Mouse (Mus musculus) kidney, adult 2 months (tissue): ENCODE measurements around the gene Cd68. TPM values are rescaled to one million over a fixed set of nuclear protein-coding genes. Genes with fewer than 3 reads are reported as not detected.

Experiments
- DNase-seq: peaks from one replicate; pipeline ENCODE4 v3.0.0; 2021
- H3K27ac ChIP-seq: fragments of 200-500 bp; 2 replicates; pipeline ENCODE4 v1.5.1; 2012; ENCODE audit warnings: low read depth, low read length, control low read depth, inconsistent platforms; ENCODE audit not compliant: insufficient read depth
- H3K27me3 ChIP-seq: fragments of 200-500 bp; replicated peaks from 2 replicates; pipeline ENCODE4 v1.6.1; 2012; ENCODE audit warnings: mild to moderate bottlenecking, moderate library complexity, low read length, inconsistent platforms; ENCODE audit not compliant: control insufficient read depth, insufficient read depth
- H3K36me3 ChIP-seq: fragments of 200-500 bp; 2 replicates; pipeline ENCODE4 v1.6.1; 2012; ENCODE audit warnings: mild to moderate bottlenecking, moderate library complexity, low read length, inconsistent platforms; ENCODE audit not compliant: control insufficient read depth, insufficient read depth
- H3K4me1 ChIP-seq: fragments of 200-500 bp; 2 replicates; pipeline ENCODE4 v1.6.1; 2011; ENCODE audit warnings: low read length; ENCODE audit not compliant: control insufficient read depth, insufficient read depth
- H3K4me3 ChIP-seq: fragments of 200-500 bp; 2 replicates; pipeline ENCODE4 v1.5.1; 2011; ENCODE audit warnings: mild to moderate bottlenecking, low read depth, low read length, control low read depth; ENCODE audit not compliant: insufficient read depth
- CTCF ChIP-seq: fragments of 200-500 bp; conservative IDR thresholded peaks from 2 replicates; pipeline ENCODE4 v1.5.1; 2011; ENCODE audit warnings: low read depth, mild to moderate bottlenecking, control low read depth, low read length, moderate library complexity, mixed read lengths; ENCODE audit not compliant: insufficient read depth, insufficient read length
- POLR2A ChIP-seq: fragments of 200-500 bp; IDR thresholded peaks from one replicate; pipeline ENCODE4 v1.6.1; 2011; ENCODE audit warnings: low read depth, low read length, control low read depth
- WGBS: fragments of 180-500 bp; shearing (Covaris S2); methylation state at CpG from one replicate; pipeline ENCODE4 v1.1.7; 2018; 5-methylcytosine and 5-hydroxymethylcytosine counted together
- polyA plus RNA-seq: library from polyadenylated mRNA; depleted of rRNA; stranded (reverse); fragments of >200 nt; gene quantifications from 2 replicates; pipeline ENCODE4 v1.2.3, GENCODE M21; 2012

Cd68 gene
- polyA plus RNA-seq, 1 experiment = 10.7 TPM

- WGBS = 70% methylated on average over 11 of the region's 11 CpGs
- no peak for TF ChIP-seq CTCF
- no peak for TF ChIP-seq POLR2A
Observed at GRCm38 (mm10) chr11:69709554-69710446, 43.8 kb upstream of the Cd68 start.

GRCm38 (mm10) chr11:69708614-69709265, 42.8 kb upstream of the Cd68 start:
- peaks cover 17% of the 10 kb centered on the region; the same call in 1 of the 2 replicates for H3K4me1 ChIP-seq
- no peak for TF ChIP-seq POLR2A
- no peak for TF ChIP-seq CTCF
- H3K4me3 ChIP-seq = no peak overlapping the region
- no peaks in the 10 kb centered on the region for H3K36me3 ChIP-seq
- H3K27ac ChIP-seq = no peak overlapping the region
- WGBS = 82% methylated on average over 3 of the region's 3 CpGs
- no peaks in the 10 kb centered on the region for H3K27me3 ChIP-seq
- DNase-seq = no peak

More at GRCm38 (mm10) chr11:69709554-69710446, 43.8 kb upstream of the Cd68 start:
- no peaks in the 10 kb centered on the region for H3K36me3 ChIP-seq
- H3K27me3 ChIP-seq = no peaks in the 10 kb centered on the region
- no peak overlapping the region for H3K27ac ChIP-seq
- H3K4me1 ChIP-seq = peaks cover 20% of the 10 kb centered on the region; the same call in 1 of the 2 replicates
- H3K4me3 ChIP-seq = no peak overlapping the region
- DNase-seq = no peak

- H3K27me3 ChIP-seq = no peaks in the 10 kb centered on the region
- peaks cover 14% of the 10 kb centered on the region; the same call in 1 of the 2 replicates for H3K4me1 ChIP-seq
- 93% methylated on average over 4 of the region's 4 CpGs for WGBS
- H3K4me3 ChIP-seq = no peak overlapping the region
- H3K27ac ChIP-seq = no peak overlapping the region
- TF ChIP-seq POLR2A (no peak), CTCF (no peak)
- H3K36me3 ChIP-seq = no peaks in the 10 kb centered on the region
- no peak for DNase-seq
Observed at GRCm38 (mm10) chr11:69707873-69708381, 42.0 kb upstream of the Cd68 start.

- H3K4me3 ChIP-seq = no peak overlapping the region
- TF ChIP-seq CTCF (no peak), POLR2A (no peak)
- H3K4me1 ChIP-seq = peaks cover 14% of the 10 kb centered on the region; the same call in 1 of the 2 replicates
- 92% methylated on average over 4 of the region's 4 CpGs for WGBS
- no peaks in the 10 kb centered on the region for H3K27me3 ChIP-seq
- H3K36me3 ChIP-seq = no peaks in the 10 kb centered on the region
- H3K27ac ChIP-seq = no peak overlapping the region
- no peak for DNase-seq
Observed at GRCm38 (mm10) chr11:69707480-69707847, 41.5 kb upstream of the Cd68 start.

GRCm38 (mm10) chr11:69706775-69707479, 41.0 kb upstream of the Cd68 start:
- Histone ChIP-seq H3K27me3 (no peaks in the 10 kb centered on the region), H3K36me3 (no peaks in the 10 kb centered on the region), H3K27ac (peak overlapping the region; percentile 72), H3K4me1 (peaks cover 14% of the 10 kb centered on the region; the same call in 1 of the 2 replicates), H3K4me3 (no peak overlapping the region)
- DNase-seq = peak; percentile 95
- TF ChIP-seq CTCF (no peak), POLR2A (no peak)
- WGBS = 45% methylated on average over 6 of the region's 6 CpGs

- WGBS = 14% methylated on average over 2 of the region's 2 CpGs
- no peak for TF ChIP-seq POLR2A
- no peak for TF ChIP-seq CTCF
- H3K4me1 ChIP-seq = peaks cover 14% of the 10 kb centered on the region; the same call in 1 of the 2 replicates
- no peaks in the 10 kb centered on the region for H3K27me3 ChIP-seq
- H3K36me3 ChIP-seq = no peaks in the 10 kb centered on the region
- no peak overlapping the region for H3K4me3 ChIP-seq
- DNase-seq = no peak
- no peak overlapping the region for H3K27ac ChIP-seq
Observed at GRCm38 (mm10) chr11:69704613-69705010, 38.7 kb upstream of the Cd68 start.
